Mouse (Mus musculus) heart, embryonic 11.5 days (tissue): Measurements from ENCODE around the gene Il6ra. TPM values are rescaled to one million over a fixed set of nuclear protein-coding genes. Genes with fewer than 3 reads are reported as not detected.

ENCODE experiments used
- ATAC-seq: fragments of 200-750 bp; cut with Nextera tagmentation; replicated peaks from 2 replicates; pipeline ENCODE4 v1.8.0; 2017; ENCODE audit warnings: moderate library complexity; ENCODE audit not compliant: insufficient number of reproducible peaks, low FRiP score, low TSS enrichment
- H3K27ac ChIP-seq: fragments of 300-500 bp; sonication (generic); 2 replicates; pipeline ENCODE4 v1.5.1; 2014; ENCODE audit warnings: mild to moderate bottlenecking, low read depth, low read length
- H3K27me3 ChIP-seq: fragments of 300-500 bp; sonication (generic); 2 replicates; pipeline ENCODE4 v1.6.1; 2014; ENCODE audit warnings: mild to moderate bottlenecking, low read length, mixed read lengths; ENCODE audit not compliant: control insufficient read depth, insufficient read depth
- H3K36me3 ChIP-seq: fragments of 300-500 bp; sonication (generic); 2 replicates; pipeline ENCODE4 v1.6.1; 2014; ENCODE audit warnings: mild to moderate bottlenecking, low read length, moderate library complexity, mixed read lengths; ENCODE audit not compliant: control insufficient read depth, insufficient read depth
- H3K4me1 ChIP-seq: fragments of 300-500 bp; sonication (generic); 2 replicates; pipeline ENCODE4 v1.6.1; 2014; ENCODE audit warnings: low read length; ENCODE audit not compliant: control insufficient read depth, insufficient read depth
- H3K4me2 ChIP-seq: fragments of 300-500 bp; sonication (generic); 2 replicates; pipeline ENCODE4 v1.6.1; 2014; ENCODE audit warnings: mild to moderate bottlenecking, moderate library complexity
- H3K4me3 ChIP-seq: fragments of 300-500 bp; sonication (generic); 2 replicates; pipeline ENCODE4 v1.5.1; 2014; ENCODE audit warnings: low read depth, low read length
- H3K9ac ChIP-seq: fragments of 300-500 bp; sonication (generic); 2 replicates; pipeline ENCODE4 v1.6.1; 2014; ENCODE audit warnings: mild to moderate bottlenecking, low read depth, low read length, moderate library complexity
- H3K9me3 ChIP-seq: fragments of 300-500 bp; sonication (generic); replicated peaks from 2 replicates; pipeline ENCODE4 v1.6.1; 2016; ENCODE audit warnings: low read length; ENCODE audit not compliant: control insufficient read depth
- WGBS: fragments of 180-500 bp; shearing (Covaris S2); extraction: QIAGEN DNeasy Blood & Tissue Kit; methylation state at CpG from one replicate; pipeline ENCODE4 v1.1.7; 2014; ENCODE audit not compliant: insufficient replicate concordance; 5-methylcytosine and 5-hydroxymethylcytosine counted together
- polyA plus RNA-seq: library from polyadenylated mRNA; unstranded; fragments of >200 nt; fragmentation: Nextera tagmentation; extraction: Ambion mirVana; gene quantifications from 2 replicates; pipeline ENCODE4 v1.2.1, GENCODE M21; 2014

Il6ra gene
- polyA plus RNA-seq, 1 experiment from 2014 or later: 0.23 TPM

DNA sequence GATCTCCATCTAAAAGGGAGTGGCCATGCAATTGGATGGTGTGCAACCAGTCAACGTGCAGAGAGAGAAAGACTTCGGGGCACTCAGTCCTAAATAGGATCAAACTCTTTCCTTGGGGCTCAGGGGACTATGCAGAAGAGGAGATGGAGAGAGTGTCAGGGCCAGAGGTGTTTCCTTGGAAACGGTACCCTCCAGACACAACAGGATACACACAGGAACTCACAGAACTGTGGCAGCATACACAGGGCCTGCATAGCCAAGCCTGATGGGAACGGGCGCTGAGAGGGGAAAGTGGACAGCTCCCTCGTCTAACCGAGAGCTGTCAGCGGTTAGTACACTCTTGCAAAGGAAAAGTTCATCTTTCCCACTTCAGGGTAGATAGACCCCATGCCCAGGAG, 13.5 kb downstream of the Il6ra start:
- Histone ChIP-seq H3K9ac (no peak overlapping the region), H3K9me3 (no peaks in the 10 kb centered on the region), H3K27me3 (peaks cover 14% of the 10 kb centered on the region; the same call in 1 of the 2 replicates), H3K4me3 (no peak overlapping the region), H3K4me2 (no peak overlapping the region), H3K36me3 (no peaks in the 10 kb centered on the region), H3K27ac (no peak overlapping the region), H3K4me1 (peaks cover 13% of the 10 kb centered on the region)
- 42% methylated on average over 8 of the region's 8 CpGs for WGBS
- no peak for ATAC-seq

DNA sequence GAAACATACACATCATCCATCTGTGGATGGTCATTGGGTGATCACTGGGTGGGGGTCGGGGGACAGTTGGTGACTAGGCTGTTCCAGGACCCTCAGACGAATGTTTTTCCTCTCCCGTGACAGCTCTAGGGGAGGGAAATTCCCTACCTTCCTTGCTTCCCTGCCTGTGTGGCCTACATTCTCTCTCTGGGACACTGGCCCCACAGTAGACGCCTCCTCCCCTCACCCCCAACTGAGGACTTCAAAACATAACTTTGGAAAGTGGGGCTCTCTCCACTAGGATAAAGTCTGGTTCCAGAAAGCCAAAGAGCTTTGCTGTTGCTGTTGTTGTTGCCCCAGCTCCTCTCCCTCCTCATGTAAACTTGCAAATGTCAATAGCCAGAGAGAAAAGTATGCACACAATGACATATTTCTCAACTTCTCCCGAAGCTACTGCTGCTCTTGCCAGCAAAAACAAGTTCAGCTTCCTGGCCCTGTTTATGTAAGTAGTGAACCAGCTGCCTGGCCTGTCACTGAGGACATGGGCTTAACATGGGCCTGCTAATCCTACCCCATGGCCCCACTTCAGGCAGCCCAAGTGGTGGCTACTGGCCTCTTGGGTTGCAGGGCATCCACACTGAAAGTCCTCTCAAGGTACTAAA, 14.0 kb downstream of the Il6ra start:
- peaks cover 14% of the 10 kb centered on the region; the same call in 1 of the 2 replicates for H3K27me3 ChIP-seq
- H3K9me3 ChIP-seq: no peaks in the 10 kb centered on the region
- peaks cover 13% of the 10 kb centered on the region for H3K4me1 ChIP-seq
- H3K9ac ChIP-seq: no peak overlapping the region
- ATAC-seq: no peak
- no peak overlapping the region for H3K4me3 ChIP-seq
- 44% methylated on average over 5 of the region's 5 CpGs for WGBS
- H3K4me2 ChIP-seq: no peak overlapping the region
- no peak overlapping the region for H3K27ac ChIP-seq
- H3K36me3 ChIP-seq: no peaks in the 10 kb centered on the region

DNA sequence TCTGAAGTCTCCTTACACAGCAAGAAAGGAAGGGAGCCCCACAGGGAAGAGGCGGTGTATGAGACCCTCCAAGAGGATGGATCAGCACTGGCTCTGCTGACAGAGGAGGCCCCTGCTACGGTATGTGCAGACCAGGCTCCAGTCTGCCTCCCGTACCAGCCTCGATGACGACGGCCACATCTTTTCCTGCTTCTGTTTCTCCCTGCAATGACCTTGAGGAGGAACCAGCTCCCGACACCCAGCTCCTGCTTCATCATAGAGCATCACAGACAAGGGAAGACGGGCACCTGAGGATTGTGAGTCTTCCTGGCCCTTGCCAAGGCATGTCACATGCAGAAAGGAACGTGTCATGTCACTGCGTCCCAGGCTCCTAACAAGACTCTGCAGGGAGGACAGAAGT, 15.0 kb downstream of the Il6ra start:
- H3K4me1 ChIP-seq: peaks cover 13% of the 10 kb centered on the region
- no peak for ATAC-seq
- H3K36me3 ChIP-seq: no peaks in the 10 kb centered on the region
- H3K27ac ChIP-seq: no peak overlapping the region
- no peaks in the 10 kb centered on the region for H3K9me3 ChIP-seq
- no peak overlapping the region for H3K4me2 ChIP-seq
- no peak overlapping the region for H3K4me3 ChIP-seq
- WGBS: 69% methylated on average over 10 of the region's 10 CpGs
- no peak overlapping the region for H3K9ac ChIP-seq
- H3K27me3 ChIP-seq: peaks cover 13% of the 10 kb centered on the region; the same call in 1 of the 2 replicates

DNA sequence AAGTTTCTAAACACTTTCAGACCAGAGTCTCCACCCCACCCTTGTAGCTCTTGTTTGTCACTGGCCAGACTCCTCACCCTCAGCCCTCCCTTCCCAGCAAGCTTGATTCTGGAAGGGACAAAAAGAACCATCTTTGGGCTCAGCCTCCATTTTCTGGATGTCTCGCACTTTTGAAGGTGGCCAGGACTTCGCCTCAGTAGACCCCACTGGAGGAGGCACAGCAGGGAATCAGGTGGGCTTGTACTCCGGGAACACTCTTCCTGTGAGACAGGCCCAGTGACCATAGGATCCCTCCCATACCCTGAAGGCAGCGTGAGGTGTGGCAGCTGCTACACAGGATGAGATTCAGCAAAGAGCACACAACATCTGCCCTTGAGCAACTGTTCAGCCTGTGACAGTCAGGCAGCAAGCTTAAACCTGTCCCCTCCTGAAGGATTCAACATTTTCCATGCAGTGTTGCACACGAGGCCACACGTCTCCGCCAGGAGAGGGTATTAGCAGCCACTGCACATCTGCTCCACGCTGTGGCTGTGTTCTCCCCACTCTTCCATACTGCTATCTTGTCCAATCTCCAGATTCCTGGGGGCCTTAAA, 15.7 kb downstream of the Il6ra start:
- no peak overlapping the region for H3K4me2 ChIP-seq
- H3K9ac ChIP-seq: no peak overlapping the region
- no peak for ATAC-seq
- peaks cover 12% of the 10 kb centered on the region; the same call in 1 of the 2 replicates for H3K27me3 ChIP-seq
- peaks cover 13% of the 10 kb centered on the region for H3K4me1 ChIP-seq
- no peak overlapping the region for H3K4me3 ChIP-seq
- no peaks in the 10 kb centered on the region for H3K36me3 ChIP-seq
- WGBS: 69% methylated on average over 8 of the region's 8 CpGs
- H3K9me3 ChIP-seq: no peaks in the 10 kb centered on the region
- H3K27ac ChIP-seq: no peak overlapping the region

DNA sequence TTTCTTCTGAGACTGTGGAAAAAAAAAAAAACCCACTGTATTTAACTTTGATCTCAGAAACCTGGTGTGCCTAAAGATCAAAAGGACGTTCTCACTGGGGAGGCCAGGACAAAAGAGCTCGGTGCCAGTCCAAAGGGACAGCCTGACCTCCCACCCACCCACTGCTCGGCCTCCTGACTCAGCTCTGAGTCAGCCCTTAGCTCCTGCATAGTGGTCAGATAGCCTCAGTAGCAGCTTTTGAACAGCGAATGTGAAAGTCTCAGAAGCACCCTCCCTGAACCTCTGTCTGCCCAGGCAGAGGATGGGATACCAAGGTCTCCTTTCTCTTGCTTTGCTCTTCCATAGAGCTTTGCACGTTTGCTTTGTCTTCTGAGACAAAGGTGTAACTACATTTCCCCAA, 16.4 kb downstream of the Il6ra start:
- ATAC-seq: no peak

DNA sequence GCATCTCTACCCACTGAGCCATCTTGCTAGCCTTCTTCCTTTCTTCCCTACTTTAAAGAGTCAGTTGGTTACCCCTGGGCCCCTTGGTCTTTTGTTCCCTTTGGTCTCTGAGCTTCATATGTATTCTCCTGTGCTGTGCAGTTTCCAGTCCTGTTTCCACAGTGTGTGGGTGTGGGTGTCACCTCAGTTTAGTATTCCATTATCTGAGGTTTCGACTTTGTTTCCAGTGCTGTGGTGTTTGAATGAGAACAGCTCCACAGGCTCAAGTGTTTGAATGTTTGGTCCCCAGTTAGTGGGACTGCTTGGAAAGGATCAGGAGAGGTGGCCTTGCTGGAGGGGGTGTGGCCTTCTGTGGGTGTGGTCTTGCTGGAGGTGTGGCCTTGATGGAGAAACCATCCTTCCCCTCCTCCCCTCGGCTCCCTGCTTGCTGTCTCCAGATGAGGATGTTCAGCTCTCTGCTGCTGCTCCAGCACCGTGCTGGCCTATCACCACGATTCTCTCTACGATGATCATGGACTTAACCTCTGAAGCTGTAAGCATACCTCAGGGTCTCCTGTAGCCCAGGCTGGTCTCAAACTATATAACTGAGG, 20.4 kb downstream of the Il6ra start:
- 80% methylated on average over 5 of the region's 5 CpGs for WGBS
- ATAC-seq: no peak
- Histone ChIP-seq H3K4me1 (no peaks in the 10 kb centered on the region), H3K36me3 (no peaks in the 10 kb centered on the region), H3K9ac (no peak overlapping the region), H3K27me3 (peaks cover 6% of the 10 kb centered on the region; the same call in 1 of the 2 replicates), H3K4me2 (no peak overlapping the region), H3K9me3 (no peaks in the 10 kb centered on the region), H3K27ac (no peak overlapping the region), H3K4me3 (no peak overlapping the region)

More for the DNA sequence above, 16.4 kb downstream of the Il6ra start:
- Histone ChIP-seq H3K27me3 (peaks cover 12% of the 10 kb centered on the region; the same call in 1 of the 2 replicates), H3K4me3 (no peak overlapping the region), H3K27ac (no peak overlapping the region), H3K9me3 (no peaks in the 10 kb centered on the region), H3K4me1 (peaks cover 7% of the 10 kb centered on the region), H3K9ac (no peak overlapping the region), H3K36me3 (no peaks in the 10 kb centered on the region), H3K4me2 (no peak overlapping the region)
- WGBS: 25% methylated on average over 5 of the region's 5 CpGs

DNA sequence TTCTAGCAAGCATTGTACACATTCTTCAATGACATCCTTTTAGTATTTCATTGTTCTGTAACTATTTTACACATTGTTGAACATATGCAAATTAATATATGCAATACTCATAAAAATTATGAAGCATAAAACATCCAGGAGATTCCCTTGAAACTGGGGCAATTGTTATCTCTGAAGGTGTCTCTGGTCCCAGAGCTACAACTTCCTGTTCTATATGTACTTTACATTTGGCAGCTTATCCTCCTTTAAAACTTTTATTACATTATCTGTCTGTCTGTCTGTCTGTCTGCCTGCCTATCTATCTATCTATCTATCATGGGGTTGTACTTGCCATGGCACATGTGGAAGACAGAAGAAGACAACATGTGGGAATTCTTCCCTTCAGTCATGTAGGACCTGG, 21.3 kb downstream of the Il6ra start:
- Histone ChIP-seq H3K9me3 (no peaks in the 10 kb centered on the region), H3K4me3 (no peak overlapping the region), H3K9ac (no peak overlapping the region), H3K27ac (no peak overlapping the region), H3K27me3 (no peaks in the 10 kb centered on the region), H3K4me1 (no peaks in the 10 kb centered on the region), H3K36me3 (no peaks in the 10 kb centered on the region), H3K4me2 (no peak overlapping the region)
- ATAC-seq: no peak

DNA sequence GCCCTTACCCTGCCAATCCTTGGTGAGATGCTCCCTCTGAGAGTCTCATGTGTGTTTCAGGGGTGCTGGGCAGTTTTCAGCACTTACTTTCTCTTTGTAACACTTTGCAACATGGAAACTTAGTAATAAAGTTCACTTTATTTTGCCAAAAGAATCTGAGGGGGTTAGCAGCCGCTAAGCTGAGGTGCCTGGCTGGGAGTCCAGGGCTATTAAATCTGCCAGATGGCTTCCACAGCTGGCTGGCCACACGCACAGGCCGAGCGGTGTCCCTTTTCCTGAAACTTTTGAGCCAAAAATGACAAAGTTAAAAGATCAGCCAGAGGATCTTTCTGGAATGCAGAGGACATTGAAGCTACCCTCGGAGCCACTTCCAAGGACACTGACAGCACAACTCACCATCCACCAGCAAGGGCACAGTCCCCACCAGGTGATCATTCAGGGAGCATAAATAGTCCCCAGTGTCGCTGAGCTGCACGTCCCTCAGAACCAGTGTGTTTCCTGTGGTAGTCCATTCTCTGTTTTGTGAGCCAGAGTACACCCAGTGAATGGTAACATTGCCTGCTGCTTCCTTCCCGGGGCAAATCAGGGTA, 23.1 kb downstream of the Il6ra start:
- no peak overlapping the region for H3K9ac ChIP-seq
- no peaks in the 10 kb centered on the region for H3K27me3 ChIP-seq
- H3K4me3 ChIP-seq: no peak overlapping the region
- no peaks in the 10 kb centered on the region for H3K36me3 ChIP-seq
- H3K27ac ChIP-seq: no peak overlapping the region
- H3K4me1 ChIP-seq: no peaks in the 10 kb centered on the region
- 68% methylated on average over 8 of the region's 8 CpGs for WGBS
- H3K9me3 ChIP-seq: no peaks in the 10 kb centered on the region
- no peak for ATAC-seq
- no peak overlapping the region for H3K4me2 ChIP-seq
